Mouse (Mus musculus) MEL (cell line): ENCODE results near the gene Csnk2a2. TPM values are rescaled to one million over a fixed set of nuclear protein-coding genes. Genes with fewer than 3 reads are reported as not detected.

Source experiments
- DNase-seq: peaks from one replicate; pipeline ENCODE4 v3.0.0; 2011; ENCODE audit warnings: low read depth, low spot score
- H3K27ac ChIP-seq: 2 replicates; pipeline ENCODE4 v1.5.1; 2012; ENCODE audit warnings: low read depth, mild to moderate bottlenecking, control low read depth, low read length, moderate library complexity; ENCODE audit not compliant: control insufficient read depth
- H3K27me3 ChIP-seq, 2 experiments: fragments of 150-350 bp in 1 of 2; sonication (generic) in 1 of 2; 2 replicates each; pipeline ENCODE4 v1.6.1; 2012; ENCODE audit warnings: low read length in 2 of 2, mild to moderate bottlenecking in 2 of 2, improper control_type of control experiment in 1 of 2, moderate library complexity in 1 of 2; ENCODE audit not compliant: insufficient read depth in 2 of 2, control insufficient read depth in 1 of 2
- H3K36me3 ChIP-seq, 2 experiments: 2 replicates each; pipeline ENCODE4 v1.6.1; 2012 to 2014; ENCODE audit warnings: low read length in 2 of 2, improper control_type of control experiment in 1 of 2, inconsistent platforms in 1 of 2, mild to moderate bottlenecking in 1 of 2; ENCODE audit not compliant: insufficient read depth in 2 of 2, control insufficient read depth in 1 of 2
- H3K4me1 ChIP-seq, 2 experiments: fragments of 150-350 bp in 1 of 2; sonication (generic) in 1 of 2; 2 replicates each; pipeline ENCODE4 v1.6.1; 2012; ENCODE audit warnings: low read length in 2 of 2, improper control_type of control experiment in 1 of 2, mild to moderate bottlenecking in 1 of 2; ENCODE audit not compliant: insufficient read depth in 2 of 2, control insufficient read depth in 1 of 2
- H3K4me3 ChIP-seq, 2 experiments: fragments of 150-350 bp in 1 of 2; sonication (generic) in 1 of 2; 2 replicates each; pipeline ENCODE4 v1.5.1; 2012; ENCODE audit warnings: low read depth in 2 of 2, low read length in 2 of 2, mild to moderate bottlenecking in 2 of 2, moderate library complexity in 2 of 2, control low read depth in 1 of 2, improper control_type of control experiment in 1 of 2; ENCODE audit not compliant: control insufficient read depth in 1 of 2, insufficient read depth in 1 of 2
- H3K79me2 ChIP-seq: 2 replicates; pipeline ENCODE4 v1.6.1; 2012; ENCODE audit warnings: mild to moderate bottlenecking, low read length, moderate library complexity; ENCODE audit not compliant: control insufficient read depth, poor library complexity, insufficient read depth
- H3K9ac ChIP-seq: 2 replicates; pipeline ENCODE4 v1.6.1; 2012; ENCODE audit warnings: low read depth, mild to moderate bottlenecking, control low read depth, low read length, moderate library complexity; ENCODE audit not compliant: control insufficient read depth, poor library complexity, severe bottlenecking
- H3K9me3 ChIP-seq: fragments of 150-350 bp; sonication (generic); replicated peaks from 2 replicates; pipeline ENCODE4 v1.6.1; 2012; ENCODE audit warnings: mild to moderate bottlenecking, low read length, improper control_type of control experiment, moderate library complexity; ENCODE audit not compliant: insufficient read depth
- BHLHE40 ChIP-seq: IDR thresholded peaks from 2 replicates; pipeline ENCODE4 v1.6.1; 2012; ENCODE audit warnings: low read depth, mild to moderate bottlenecking, inconsistent platforms, low read length, improper control_type of control experiment, borderline replicate concordance
- CHD2 ChIP-seq: IDR thresholded peaks from 2 replicates; pipeline ENCODE4 v1.6.1; 2011; ENCODE audit warnings: low read length, improper control_type of control experiment
- CTCF ChIP-seq, 3 experiments: IDR thresholded peaks in 2 of 3; conservative IDR thresholded peaks in 1 of 3; 2 replicates each; pipeline ENCODE4 v1.5.1; 2011 to 2012; ENCODE audit warnings: low read length in 3 of 3, low read depth in 2 of 3, mild to moderate bottlenecking in 2 of 3, improper control_type of control experiment in 1 of 3, inconsistent platforms in 1 of 3, mixed read lengths in 1 of 3, moderate library complexity in 1 of 3; ENCODE audit not compliant: control insufficient read depth in 1 of 3, insufficient read depth in 1 of 3, poor library complexity in 1 of 3, severe bottlenecking in 1 of 3
- ELF1 ChIP-seq: IDR thresholded peaks from 2 replicates; pipeline ENCODE4 v1.6.1; 2014; ENCODE audit warnings: low read depth, mild to moderate bottlenecking, inconsistent platforms, low read length, improper control_type of control experiment, moderate library complexity
- EP300 ChIP-seq, 2 experiments: IDR thresholded peaks; 2 replicates each; pipeline ENCODE4 v1.6.1; 2011; ENCODE audit warnings: improper control_type of control experiment in 2 of 2, low read length in 2 of 2, low read depth in 1 of 2, mild to moderate bottlenecking in 1 of 2
- ETS1 ChIP-seq: IDR thresholded peaks from 2 replicates; pipeline ENCODE4 v1.6.1; 2012; ENCODE audit warnings: low read depth, mild to moderate bottlenecking, inconsistent platforms, low read length, improper control_type of control experiment, moderate library complexity
- GABPA ChIP-seq: IDR thresholded peaks from 2 replicates; pipeline ENCODE4 v1.6.1; 2012; ENCODE audit warnings: low read depth, mild to moderate bottlenecking, inconsistent platforms, low read length, improper control_type of control experiment, moderate library complexity
- HCFC1 ChIP-seq: IDR thresholded peaks from 2 replicates; pipeline ENCODE4 v1.6.1; 2012; ENCODE audit warnings: low read depth, mild to moderate bottlenecking, inconsistent platforms, low read length, improper control_type of control experiment, moderate library complexity
- JUND ChIP-seq: IDR thresholded peaks from 2 replicates; pipeline ENCODE4 v1.6.1; 2011; ENCODE audit warnings: low read depth, mild to moderate bottlenecking, improper control_type of control experiment, low read length
- MAFK ChIP-seq: IDR thresholded peaks from 2 replicates; pipeline ENCODE4 v1.6.1; 2011; ENCODE audit warnings: low read depth, mild to moderate bottlenecking, low read length, improper control_type of control experiment, borderline replicate concordance
- MAX ChIP-seq: IDR thresholded peaks from 2 replicates; pipeline ENCODE4 v1.6.1; 2011; ENCODE audit warnings: low read length, improper control_type of control experiment
- MAZ ChIP-seq: IDR thresholded peaks from 2 replicates; pipeline ENCODE4 v1.6.1; 2012; ENCODE audit warnings: low read depth, mild to moderate bottlenecking, inconsistent platforms, low read length, improper control_type of control experiment
- MEF2A ChIP-seq: IDR thresholded peaks from 2 replicates; pipeline ENCODE4 v1.6.1; 2014; ENCODE audit warnings: low read depth, mild to moderate bottlenecking, inconsistent platforms, low read length, improper control_type of control experiment; ENCODE audit not compliant: poor library complexity, insufficient replicate concordance, severe bottlenecking; ENCODE audit errors: extremely low read depth
- MXI1 ChIP-seq: IDR thresholded peaks from 2 replicates; pipeline ENCODE4 v1.6.1; 2011; ENCODE audit warnings: mild to moderate bottlenecking, low read depth, low read length, improper control_type of control experiment
- MYC ChIP-seq: IDR thresholded peaks from 2 replicates; pipeline ENCODE4 v1.6.1; 2011; ENCODE audit warnings: low read depth, mild to moderate bottlenecking, low read length, improper control_type of control experiment, moderate library complexity
- NELFE ChIP-seq: IDR thresholded peaks from 2 replicates; pipeline ENCODE4 v1.6.1; 2011; ENCODE audit warnings: low read depth, low read length, improper control_type of control experiment
- POLR2AphosphoS5 ChIP-seq: IDR thresholded peaks from 2 replicates; pipeline ENCODE4 v1.6.1; 2012; ENCODE audit warnings: low read depth, borderline replicate concordance, mild to moderate bottlenecking, inconsistent platforms, low read length, moderate library complexity, mixed read lengths
- RCOR1 ChIP-seq: IDR thresholded peaks from 2 replicates; pipeline ENCODE4 v1.6.1; 2012; ENCODE audit warnings: low read depth, mild to moderate bottlenecking, inconsistent platforms, low read length, improper control_type of control experiment
- SMC3 ChIP-seq: IDR thresholded peaks from 2 replicates; pipeline ENCODE4 v1.6.1; 2011; ENCODE audit warnings: low read depth, low read length, improper control_type of control experiment
- TAL1 ChIP-seq: IDR thresholded peaks from 2 replicates; pipeline ENCODE4 v1.6.1; 2012; ENCODE audit warnings: mild to moderate bottlenecking, inconsistent platforms, low read length, moderate library complexity, mixed read lengths
- TBP ChIP-seq: IDR thresholded peaks from 2 replicates; pipeline ENCODE4 v1.8.0; 2011; ENCODE audit warnings: low read depth, low read length, improper control_type of control experiment
- UBTF ChIP-seq: IDR thresholded peaks from 2 replicates; pipeline ENCODE4 v1.6.1; 2012; ENCODE audit warnings: low read depth, mild to moderate bottlenecking, inconsistent platforms, low read length, improper control_type of control experiment, moderate library complexity, borderline replicate concordance; ENCODE audit not compliant: insufficient read depth
- ZC3H11A ChIP-seq: IDR thresholded peaks from 2 replicates; pipeline ENCODE4 v1.6.1; 2012; ENCODE audit warnings: low read depth, mild to moderate bottlenecking, inconsistent platforms, low read length, improper control_type of control experiment
- ZMIZ1 ChIP-seq: IDR thresholded peaks from 2 replicates; pipeline ENCODE4 v1.6.1; 2012; ENCODE audit warnings: low read depth, mild to moderate bottlenecking, inconsistent platforms, low read length, improper control_type of control experiment, moderate library complexity
- ZNF384 ChIP-seq: IDR thresholded peaks from 2 replicates; pipeline ENCODE4 v1.6.1; 2012; ENCODE audit warnings: low read depth, mild to moderate bottlenecking, inconsistent platforms, low read length, improper control_type of control experiment
- polyA plus RNA-seq, 2 experiments: library from polyadenylated mRNA; stranded (reverse) in 1 of 2; unstranded in 1 of 2; fragments of >175 nt in 1 of 2; fragments of >200 nt in 1 of 2; gene quantifications; 2 replicates each; pipeline versions ENCODE4 v1.2.1 to v1.2.4; 2012; ENCODE audit warnings: low replicate concordance in 2 of 2, low read depth in 1 of 2; ENCODE audit not compliant: insufficient read length in 2 of 2, insufficient read depth in 1 of 2, missing spikeins in 1 of 2
- total RNA-seq: library from RNA; depleted of rRNA; stranded (reverse); fragments of 300-350 nt; gene quantifications from 2 replicates; pipeline ENCODE4 v1.2.3, GENCODE M21; 2012

The Csnk2a2 gene
- total and polyA plus RNA-seq, 3 experiments, result 44.0 to 121 TPM; not detected in 1

GRCm38 (mm10) chr8:95401091-95401490 lies 88.7 kb downstream of the Csnk2a2 start:
- no peaks in the 10 kb centered on the region for H3K9me3 ChIP-seq
- no peak overlapping the region for H3K4me3 ChIP-seq
- peaks cover 0 to 1% of the 10 kb centered on the region in 2 experiments; a peak in 1 of 4 replicates for H3K27me3 ChIP-seq
- peaks cover 0 to 4% of the 10 kb centered on the region in 2 experiments; a peak in 2 of 4 replicates for H3K36me3 ChIP-seq
- no peak overlapping the region for H3K27ac ChIP-seq
- H3K4me1 ChIP-seq, result peaks cover 0 to 10% of the 10 kb centered on the region in 2 experiments; a peak in 1 of 4 replicates
- no peak for DNase-seq
- H3K9ac ChIP-seq, result no peak overlapping the region
- H3K79me2 ChIP-seq, result no peaks in the 10 kb centered on the region
- TF ChIP-seq CHD2 (no peak), TAL1 (no peak), BHLHE40 (no peak), GABPA (no peak), MXI1 (no peak), MAX (no peak), ELF1 (no peak), JUND (no peak), ETS1 (no peak), RCOR1 (no peak), POLR2AphosphoS5 (no peak), NELFE (no peak), SMC3 (no peak), MAZ (no peak), CTCF (IDR thresholded peaks at IDR 0.05 in 2 of 3, conservative IDR thresholded peaks at IDR 0.05 in 1 of 3; ENCODE audit: control insufficient read depth in 1 of 3, insufficient read depth in 1 of 3, low read depth in 2 of 3, low read length in 3 of 3, poor library complexity in 1 of 3, severe bottlenecking in 1 of 3) (no peak)

- H3K4me1 ChIP-seq, result peaks cover 0 to 12% of the 10 kb centered on the region in 2 experiments; a peak in 1 of 4 replicates
- H3K79me2 ChIP-seq, result no peaks in the 10 kb centered on the region
- no peak overlapping the region for H3K27ac ChIP-seq
- no peak overlapping the region for H3K4me3 ChIP-seq
- H3K27me3 ChIP-seq, result peaks cover 0 to 1% of the 10 kb centered on the region in 2 experiments; a peak in 1 of 4 replicates
- DNase-seq, result no peak
- no peak overlapping the region for H3K9ac ChIP-seq
- peaks cover 0 to 4% of the 10 kb centered on the region in 2 experiments; a peak in 2 of 4 replicates for H3K36me3 ChIP-seq
- no peak for TF ChIP-seq MXI1
- TF ChIP-seq MAZ, result no peak
- no peak for TF ChIP-seq MAFK
- TF ChIP-seq TAL1, result no peak
- no peak for TF ChIP-seq GABPA
- no peak for TF ChIP-seq MEF2A
- TF ChIP-seq MAX, result no peak
- no peak for TF ChIP-seq CHD2
- no peak for TF ChIP-seq MYC
- TF ChIP-seq ZMIZ1, result no peak
- no peak for TF ChIP-seq RCOR1
- TF ChIP-seq HCFC1, result no peak
- no peak for TF ChIP-seq ZNF384
- no peak for TF ChIP-seq SMC3
- TF ChIP-seq TBP, result no peak
- no peak for TF ChIP-seq EP300 (IDR thresholded peaks at IDR 0.05; ENCODE audit: low read depth in 1 of 2, low read length in 2 of 2)
- TF ChIP-seq UBTF, result no peak
- no peak for TF ChIP-seq ZC3H11A
- H3K9me3 ChIP-seq, result no peaks in the 10 kb centered on the region
Measured at GRCm38 (mm10) chr8:95399131-95399530, 90.7 kb downstream of the Csnk2a2 start.
